Mouse (Mus musculus) brain, adult 2 months (tissue): ENCODE measurements around the gene Lif.

Experiments
- DNase-seq: peaks from one replicate; pipeline ENCODE4 v3.0.0; 2011; ENCODE audit warnings: low read depth, low spot score

Gene Lif

GRCm38 (mm10) chr11:4298615-4299014, 41.3 kb downstream of the Lif start:
- no peak for DNase-seq

GRCm38 (mm10) chr11:4299191-4299590, 41.8 kb downstream of the Lif start:
- DNase-seq, result no peak

GRCm38 (mm10) chr11:4299735-4300474, 42.5 kb downstream of the Lif start:
- no peak for DNase-seq

- no peak for DNase-seq
Observed at GRCm38 (mm10) chr11:4300683-4301082, 43.3 kb downstream of the Lif start.

GRCm38 (mm10) chr11:4302363-4302913, 45.1 kb downstream of the Lif start:
- no peak for DNase-seq

GRCm38 (mm10) chr11:4303033-4303432, 45.7 kb downstream of the Lif start:
- DNase-seq, result no peak

GRCm38 (mm10) chr11:4304203-4304602, 46.8 kb downstream of the Lif start:
- DNase-seq, result no peak

GRCm38 (mm10) chr11:4305090-4305489, 47.7 kb downstream of the Lif start:
- no peak for DNase-seq

- no peak for DNase-seq
Observed at GRCm38 (mm10) chr11:4306086-4306485, 48.7 kb downstream of the Lif start.

- DNase-seq, result no peak
Observed at GRCm38 (mm10) chr11:4308060-4308513, 50.7 kb downstream of the Lif start.

GRCm38 (mm10) chr11:4308514-4309450, 51.4 kb downstream of the Lif start:
- peak; percentile 31 for DNase-seq

- no peak for DNase-seq
Observed at GRCm38 (mm10) chr11:4309613-4310012, 52.3 kb downstream of the Lif start.

- DNase-seq, result no peak
Observed at GRCm38 (mm10) chr11:4310324-4310723, 53.0 kb downstream of the Lif start.

- no peak for DNase-seq
Observed at GRCm38 (mm10) chr11:4312180-4312579, 54.8 kb downstream of the Lif start.

GRCm38 (mm10) chr11:4317287-4317686, 59.9 kb downstream of the Lif start:
- DNase-seq, result no peak

GRCm38 (mm10) chr11:4318011-4318410, 60.7 kb downstream of the Lif start:
- no peak for DNase-seq

GRCm38 (mm10) chr11:4319212-4319955, 62.0 kb downstream of the Lif start:
- DNase-seq, result peak; percentile 43

GRCm38 (mm10) chr11:4320876-4321275, 63.5 kb downstream of the Lif start:
- DNase-seq, result no peak
